8 mouse cellular contexts compared by ENCODE assay signal in the genomic region with DNA sequence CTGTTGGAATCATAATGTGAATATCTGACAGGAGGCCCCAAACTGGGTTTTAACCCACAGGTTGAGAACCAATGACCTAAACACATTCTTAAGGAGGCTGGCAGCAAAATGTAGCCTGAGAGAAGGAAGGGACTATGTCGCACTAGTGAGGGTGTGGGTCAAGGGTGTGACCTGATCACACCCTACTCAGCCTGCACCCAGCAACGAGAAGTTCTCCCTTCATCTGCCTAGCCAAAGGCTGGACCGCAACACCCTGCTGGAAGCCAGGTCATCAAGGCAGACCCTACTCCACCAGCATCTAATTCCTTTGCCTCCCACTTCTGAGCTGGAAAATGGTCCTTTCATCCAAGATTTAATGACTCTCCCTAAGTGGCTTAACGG. TPM values are rescaled to one million over a fixed set of nuclear protein-coding genes. Genes with fewer than 3 reads are reported as not detected.
DNase-seq lines count a peak whose midpoint lies in the region; ATAC-seq lines count a peak whose summit lies in the region.

No protein-coding gene starts in this region.

- H3K27me3 ChIP-seq in heart, embryonic 14.5 days (ENCODE audit: control insufficient read depth, insufficient read depth, low read length): no peaks in the 10 kb centered on the region
- peaks cover 40% of the 10 kb centered on the region for H3K27me3 ChIP-seq in embryonic facial prominence, embryonic 10.5 days (replicated peaks; ENCODE audit: low read depth, poor library complexity, severe bottlenecking)
- H3K27me3 ChIP-seq in intestine, embryonic 16.5 days (replicated peaks; ENCODE audit: control insufficient read depth, insufficient read depth, low read length): no peaks in the 10 kb centered on the region
- H3K27me3 ChIP-seq in midbrain, embryonic 12.5 days: peaks cover 11% of the 10 kb centered on the region

- peak overlapping the region; percentile 99 for H3K4me2 ChIP-seq in heart, embryonic 14.5 days (ENCODE audit: low read length)
- H3K4me2 ChIP-seq in intestine, embryonic 16.5 days (ENCODE audit: low read depth, low read length): peak overlapping the region; percentile 98
- H3K4me2 ChIP-seq in midbrain, embryonic 12.5 days (replicated peaks): peak overlapping the region; percentile 94

- no peak for DNase-seq in heart, postnatal 4 days
- peak; percentile 11 for DNase-seq in embryonic facial prominence, embryonic 10.5 days (ENCODE audit: low spot score)
- no peak for DNase-seq in gastrocnemius, postnatal 10 days
- no peak for DNase-seq in layer of hippocampus, adult 11-12 months (ENCODE audit: low spot score)
- DNase-seq in left cerebral cortex, adult 11 months (ENCODE audit: low spot score): no peak

- 27% methylated on average over 4 of the region's 4 CpGs for WGBS in heart, embryonic 14.5 days
- WGBS in embryonic facial prominence, embryonic 10.5 days: 27% methylated on average over 4 of the region's 4 CpGs
- 17% methylated on average over 4 of the region's 4 CpGs for WGBS in intestine, embryonic 16.5 days
- WGBS in midbrain, embryonic 12.5 days: 17% methylated on average over 4 of the region's 4 CpGs

- H3K4me3 ChIP-seq in heart, embryonic 14.5 days (ENCODE audit: control insufficient read depth in 1 of 2, insufficient read depth in 1 of 2, low read depth in 1 of 2, low read length in 2 of 2): peak overlapping the region; percentile 78 to 85
- peak overlapping the region; percentile 69 for H3K4me3 ChIP-seq in embryonic facial prominence, embryonic 10.5 days
- H3K4me3 ChIP-seq in intestine, embryonic 16.5 days (ENCODE audit: low read length): peak overlapping the region; percentile 73
- H3K4me3 ChIP-seq in midbrain, embryonic 12.5 days: peak overlapping the region; percentile 77

- H3K9ac ChIP-seq in heart, embryonic 14.5 days (ENCODE audit: low read length): peak overlapping the region; percentile 83
- H3K9ac ChIP-seq in intestine, embryonic 16.5 days (ENCODE audit: low read depth, low read length): peak overlapping the region; percentile 75
- peak overlapping the region; percentile 83 for H3K9ac ChIP-seq in midbrain, embryonic 12.5 days (replicated peaks)

- ATAC-seq in heart, embryonic 14.5 days (ENCODE audit: insufficient number of reproducible peaks, insufficient read depth, low FRiP score, low read depth): no peak
- peak; percentile 47 for ATAC-seq in intestine, embryonic 16.5 days
- ATAC-seq in midbrain, embryonic 12.5 days (ENCODE audit: low FRiP score, low read depth): no peak

- H3K36me3 ChIP-seq in heart, embryonic 14.5 days (ENCODE audit: control insufficient read depth, insufficient read depth, low read length): no peaks in the 10 kb centered on the region
- no peaks in the 10 kb centered on the region for H3K36me3 ChIP-seq in embryonic facial prominence, embryonic 10.5 days (replicated peaks)
- no peaks in the 10 kb centered on the region for H3K36me3 ChIP-seq in intestine, embryonic 16.5 days (ENCODE audit: control insufficient read depth, insufficient read depth, low read length)
- H3K36me3 ChIP-seq in midbrain, embryonic 12.5 days: no peaks in the 10 kb centered on the region

- peaks cover 9 to 12% of the 10 kb centered on the region in 2 experiments for H3K4me1 ChIP-seq in heart, embryonic 14.5 days (ENCODE audit: control insufficient read depth in 2 of 2, insufficient read depth in 2 of 2, low read length in 2 of 2)
- H3K4me1 ChIP-seq in embryonic facial prominence, embryonic 10.5 days: peaks cover 35% of the 10 kb centered on the region
- peaks cover 6% of the 10 kb centered on the region; the same call in 1 of the 2 replicates for H3K4me1 ChIP-seq in intestine, embryonic 16.5 days (ENCODE audit: control insufficient read depth, insufficient read depth, low read length)
- peaks cover 31% of the 10 kb centered on the region for H3K4me1 ChIP-seq in midbrain, embryonic 12.5 days

- peak overlapping the region in 1 of 2 experiments; percentile 64; a peak in 1 of 4 replicates for H3K27ac ChIP-seq in heart, embryonic 14.5 days (replicated peaks in 1 of 2; ENCODE audit: control insufficient read depth in 1 of 2, insufficient read depth in 1 of 2, low read depth in 2 of 2, low read length in 2 of 2)
- H3K27ac ChIP-seq in embryonic facial prominence, embryonic 10.5 days (replicated peaks): peak overlapping the region; percentile 83
- peak overlapping the region; percentile 43; the same call in 1 of the 2 replicates for H3K27ac ChIP-seq in intestine, embryonic 16.5 days (ENCODE audit: low read length)
- peak overlapping the region; percentile 76 for H3K27ac ChIP-seq in midbrain, embryonic 12.5 days (replicated peaks)

- H3K9me3 ChIP-seq in heart, embryonic 14.5 days (ENCODE audit: control insufficient read depth, low read length): no peaks in the 10 kb centered on the region
- no peaks in the 10 kb centered on the region for H3K9me3 ChIP-seq in embryonic facial prominence, embryonic 10.5 days
- H3K9me3 ChIP-seq in intestine, embryonic 16.5 days (ENCODE audit: control insufficient read depth, low read length): no peaks in the 10 kb centered on the region
- no peaks in the 10 kb centered on the region for H3K9me3 ChIP-seq in midbrain, embryonic 12.5 days

RNA-seq across cellular contexts. Expression of a gene that starts 0.8 kb away (rescaled TPM):
- polyA plus RNA-seq in heart, embryonic 14.5 days (2014; fragmentation: Nextera tagmentation; extraction: Ambion mirVana): 6.3 and 7.1 TPM in 2 replicates
- 10 to 100 TPM; 13.1 to 15.4 TPM for total RNA-seq in heart, postnatal 4 days (2021)
- polyA plus RNA-seq in embryonic facial prominence, embryonic 10.5 days (2016; fragmentation: Nextera tagmentation; extraction: Ambion mirVana): 15.8 and 17.3 TPM in 2 replicates
- 13.7 TPM in 2 replicates for polyA plus RNA-seq in intestine, embryonic 16.5 days (2015; fragmentation: Nextera tagmentation; extraction: Ambion mirVana)
- 23.4 and 25.8 TPM in 2 replicates for polyA plus RNA-seq in midbrain, embryonic 12.5 days (2016; fragmentation: Nextera tagmentation; extraction: Ambion mirVana)
- total RNA-seq in gastrocnemius, postnatal 10 days (2021): 10 to 100 TPM; 20.6 to 27.9 TPM

RNA-seq across cellular contexts. Expression of a gene that starts 40.6 kb away (rescaled TPM):
- 11.4 and 12.7 TPM in 2 replicates for polyA plus RNA-seq in heart, embryonic 14.5 days (2014; fragmentation: Nextera tagmentation; extraction: Ambion mirVana)
- total RNA-seq in heart, postnatal 4 days (2021): 10 to 100 TPM; 11.4 to 12.5 TPM
- 8.6 and 9.8 TPM in 2 replicates for polyA plus RNA-seq in embryonic facial prominence, embryonic 10.5 days (2016; fragmentation: Nextera tagmentation; extraction: Ambion mirVana)
- polyA plus RNA-seq in intestine, embryonic 16.5 days (2015; fragmentation: Nextera tagmentation; extraction: Ambion mirVana): 7.7 and 9.0 TPM in 2 replicates
- polyA plus RNA-seq in midbrain, embryonic 12.5 days (2016; fragmentation: Nextera tagmentation; extraction: Ambion mirVana): 16.4 and 17.2 TPM in 2 replicates
- total RNA-seq in gastrocnemius, postnatal 10 days (2021): 10 to 100 TPM; 14.1 to 17.2 TPM
